Mouse (Mus musculus) intestine, postnatal 0 days (tissue): ENCODE measurements around the gene Card6. TPM values are rescaled to one million over a fixed set of nuclear protein-coding genes. Genes with fewer than 3 reads are reported as not detected.
A peak's percentile ranks its signal among the peaks of the same experiment; 100 is the strongest.

Source experiments
- ATAC-seq: fragments of 200-750 bp; cut with Nextera tagmentation; 2 replicates; pipeline ENCODE4 v1.8.0; 2017; ENCODE audit warnings: mild to moderate bottlenecking, moderate TSS enrichment, moderate library complexity
- H3K27ac ChIP-seq: fragments of 300-500 bp; sonication (generic); 2 replicates; pipeline ENCODE4 v1.5.1; 2014; ENCODE audit warnings: mild to moderate bottlenecking, low read depth, low read length, moderate library complexity
- H3K27me3 ChIP-seq: fragments of 300-500 bp; sonication (generic); replicated peaks from 2 replicates; pipeline ENCODE4 v1.6.1; 2014; ENCODE audit warnings: low read length, mixed read lengths; ENCODE audit not compliant: control insufficient read depth, insufficient read depth
- H3K36me3 ChIP-seq: fragments of 300-500 bp; sonication (generic); 2 replicates; pipeline ENCODE4 v1.6.1; 2014; ENCODE audit warnings: mild to moderate bottlenecking, moderate library complexity; ENCODE audit not compliant: control insufficient read depth, insufficient read depth
- H3K4me1 ChIP-seq: fragments of 300-500 bp; sonication (generic); replicated peaks from 2 replicates; pipeline ENCODE4 v1.6.1; 2014; ENCODE audit warnings: antibody characterized with exemption, low read length, mixed read lengths; ENCODE audit not compliant: control insufficient read depth, insufficient read depth
- H3K4me2 ChIP-seq: fragments of 300-500 bp; sonication (generic); replicated peaks from 2 replicates; pipeline ENCODE4 v1.6.1; 2014; ENCODE audit warnings: low read depth, mild to moderate bottlenecking, moderate library complexity
- H3K4me3 ChIP-seq: fragments of 300-500 bp; sonication (generic); 2 replicates; pipeline ENCODE4 v1.5.1; 2014; ENCODE audit warnings: low read depth, low read length
- H3K9ac ChIP-seq: fragments of 300-500 bp; sonication (generic); 2 replicates; pipeline ENCODE4 v1.6.1; 2014; ENCODE audit warnings: mild to moderate bottlenecking, low read depth, low read length
- H3K9me3 ChIP-seq: fragments of 300-500 bp; sonication (generic); 2 replicates; pipeline ENCODE4 v1.6.1; 2016; ENCODE audit warnings: mixed run types; ENCODE audit not compliant: control insufficient read depth
- CTCF ChIP-seq: sonication (generic); IDR thresholded peaks from 2 replicates; pipeline ENCODE4 v1.5.1; 2016; ENCODE audit warnings: low read depth, mild to moderate bottlenecking, control low read depth, antibody characterized with exemption, moderate library complexity
- WGBS: fragments of 180-500 bp; shearing (Covaris S2); extraction: QIAGEN DNeasy Blood & Tissue Kit; methylation state at CpG from one replicate; pipeline ENCODE4 v1.1.7; 2014; 5-methylcytosine and 5-hydroxymethylcytosine counted together
- polyA plus RNA-seq: library from polyadenylated mRNA; unstranded; fragments of >200 nt; fragmentation: Nextera tagmentation; extraction: Ambion mirVana; gene quantifications from 2 replicates; pipeline ENCODE4 v1.2.1, GENCODE M21; 2015

The Card6 gene
- polyA plus RNA-seq, 1 experiment from 2014 or later = 2.1 TPM

DNA sequence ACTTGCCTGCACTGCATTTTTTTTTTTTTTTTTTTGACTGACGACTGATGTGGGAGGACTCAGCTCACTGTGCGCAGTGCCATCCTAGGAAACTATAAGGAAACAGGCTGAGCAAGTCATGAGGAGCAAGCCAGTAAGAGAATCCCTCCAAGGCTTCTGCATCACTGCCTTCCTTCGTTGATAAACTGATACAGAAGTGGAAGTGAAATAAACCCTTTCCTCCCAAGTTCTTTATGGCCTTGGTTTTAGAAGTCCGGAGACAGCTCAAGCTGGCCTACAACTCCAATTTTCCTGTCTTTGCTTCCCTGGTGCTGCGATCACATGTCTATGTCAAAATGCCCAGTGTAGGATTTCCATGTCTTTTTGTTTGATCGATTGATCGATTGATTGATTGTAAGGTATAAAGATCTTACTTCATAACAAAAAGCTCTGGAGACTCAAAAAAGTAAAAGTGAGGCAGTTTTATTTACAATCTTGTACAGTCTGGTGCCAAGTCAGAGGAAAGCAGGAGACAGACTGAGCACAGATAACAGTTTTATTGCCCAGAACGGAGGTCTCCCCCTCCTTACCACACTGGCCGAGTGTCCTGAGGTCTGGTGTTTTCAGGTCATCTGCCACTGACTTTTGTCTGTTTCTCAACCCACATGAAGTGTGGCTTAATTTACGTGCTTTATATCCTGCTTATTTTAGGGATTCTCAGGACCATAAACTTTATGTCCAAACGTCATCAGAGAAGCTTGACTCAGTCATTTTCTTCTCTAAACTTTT, 12.6 kb downstream of the Card6 start:
- Histone ChIP-seq H3K4me3 (no peak overlapping the region), H3K4me1 (no peaks in the 10 kb centered on the region), H3K9ac (no peak overlapping the region), H3K36me3 (peaks cover 13% of the 10 kb centered on the region), H3K27me3 (no peaks in the 10 kb centered on the region), H3K9me3 (no peaks in the 10 kb centered on the region), H3K27ac (no peak overlapping the region), H3K4me2 (no peak overlapping the region)
- TF ChIP-seq CTCF = no peak
- 66% methylated on average over 11 of the region's 11 CpGs for WGBS
- ATAC-seq = no peak

DNA sequence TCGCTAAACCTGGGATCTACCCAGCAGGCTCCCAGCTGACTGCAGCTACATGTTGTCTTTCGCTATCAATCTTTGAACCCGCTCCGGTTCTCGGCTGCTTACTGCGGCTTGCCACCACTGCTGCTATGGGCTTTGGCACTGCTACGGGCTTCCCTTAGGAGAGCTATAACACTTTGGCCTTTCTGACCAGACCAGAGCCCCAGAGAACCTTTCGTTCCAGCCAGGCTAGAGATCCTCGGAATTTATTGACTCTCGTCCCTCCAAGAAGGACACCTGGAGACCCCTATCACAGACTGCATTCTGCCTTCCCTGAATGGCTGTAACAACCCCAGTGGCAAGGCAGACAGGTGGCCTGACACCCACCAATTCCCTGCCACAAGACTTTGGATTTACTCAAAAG, 18.2 kb downstream of the Card6 start:
- no peaks in the 10 kb centered on the region for H3K4me1 ChIP-seq
- no peak for TF ChIP-seq CTCF
- no peak for ATAC-seq
- 85% methylated on average over 10 of the region's 10 CpGs for WGBS
- H3K9ac ChIP-seq = no peak overlapping the region
- H3K9me3 ChIP-seq = no peaks in the 10 kb centered on the region
- no peak overlapping the region for H3K4me2 ChIP-seq
- no peaks in the 10 kb centered on the region for H3K27me3 ChIP-seq
- H3K27ac ChIP-seq = no peak overlapping the region
- H3K36me3 ChIP-seq = no peaks in the 10 kb centered on the region
- H3K4me3 ChIP-seq = no peak overlapping the region

DNA sequence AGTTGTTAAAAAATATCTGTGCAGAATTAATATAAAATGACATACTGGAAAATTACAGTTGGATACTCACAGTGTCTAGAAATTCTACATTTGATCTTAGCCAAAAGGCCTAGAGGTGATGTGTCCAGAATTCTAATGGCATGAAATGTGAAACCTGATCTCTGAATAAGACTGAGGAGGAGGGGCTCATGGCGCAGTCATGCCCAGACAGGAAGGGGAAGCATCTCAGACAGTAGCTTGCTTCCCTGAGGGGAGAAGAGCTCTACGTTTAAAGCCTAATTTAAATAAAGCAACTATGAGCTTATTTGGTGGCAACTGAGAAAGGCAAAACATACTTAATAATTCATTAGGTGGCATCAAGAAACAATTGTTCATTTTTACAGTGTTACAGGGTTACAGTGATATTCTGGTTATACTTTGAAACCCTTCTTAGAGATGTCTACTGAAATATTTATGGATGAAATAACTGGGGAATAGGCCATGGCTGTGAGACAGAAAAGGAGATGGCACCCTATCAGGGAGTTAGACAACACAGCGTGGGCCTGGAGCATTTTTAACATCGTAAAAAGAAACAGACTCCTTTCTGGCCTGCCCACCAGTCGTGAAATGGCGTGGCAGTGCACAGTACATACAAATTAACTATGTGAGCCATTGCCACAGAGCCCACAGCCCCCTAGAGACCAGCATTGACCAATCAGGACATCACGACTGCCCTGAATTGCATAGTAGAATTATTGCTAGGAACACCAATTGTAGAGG, 19.3 kb downstream of the Card6 start:
- Histone ChIP-seq H3K27me3 (no peaks in the 10 kb centered on the region), H3K4me2 (no peak overlapping the region), H3K9me3 (no peaks in the 10 kb centered on the region), H3K27ac (no peak overlapping the region), H3K9ac (no peak overlapping the region), H3K4me3 (no peak overlapping the region), H3K4me1 (no peaks in the 10 kb centered on the region), H3K36me3 (no peaks in the 10 kb centered on the region)
- no peak for ATAC-seq
- WGBS = 72% methylated on average over 7 of the region's 7 CpGs
- TF ChIP-seq CTCF = no peak

GRCm38 (mm10) chr15:5086162-5086561, 22.2 kb downstream of the Card6 start:
- 13% methylated on average over 2 of the region's 2 CpGs for WGBS
- TF ChIP-seq CTCF = peak; percentile 67
- Histone ChIP-seq H3K36me3 (no peaks in the 10 kb centered on the region), H3K9ac (no peak overlapping the region), H3K4me1 (no peaks in the 10 kb centered on the region), H3K4me3 (no peak overlapping the region), H3K4me2 (no peak overlapping the region), H3K27me3 (no peaks in the 10 kb centered on the region), H3K27ac (no peak overlapping the region), H3K9me3 (no peaks in the 10 kb centered on the region)
- ATAC-seq = no peak

DNA sequence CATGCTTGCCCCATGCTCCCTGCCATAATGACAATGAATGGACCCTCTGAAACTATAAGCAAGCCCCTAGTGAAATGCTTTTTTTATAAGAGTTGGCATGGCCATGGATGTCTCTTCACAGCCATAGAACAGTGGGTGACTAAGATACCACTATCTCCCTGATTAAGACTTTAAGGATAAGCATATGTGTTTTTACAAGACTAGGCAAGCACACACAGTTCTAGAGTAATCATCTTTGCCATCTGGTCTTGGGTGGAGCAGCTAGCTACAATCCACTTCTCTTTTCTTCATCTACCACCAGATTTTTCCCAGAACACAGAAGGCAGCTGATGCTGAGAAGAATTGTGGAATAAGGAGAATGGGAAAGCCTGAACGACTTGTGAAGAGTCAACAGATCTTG, 27.1 kb downstream of the Card6 start:
- no peak overlapping the region for H3K4me3 ChIP-seq
- no peak overlapping the region for H3K27ac ChIP-seq
- no peak for ATAC-seq
- no peaks in the 10 kb centered on the region for H3K27me3 ChIP-seq
- H3K36me3 ChIP-seq = no peaks in the 10 kb centered on the region
- no peak overlapping the region for H3K9ac ChIP-seq
- no peak overlapping the region for H3K4me2 ChIP-seq
- no peaks in the 10 kb centered on the region for H3K4me1 ChIP-seq
- no peaks in the 10 kb centered on the region for H3K9me3 ChIP-seq
- 78% methylated on average over 1 of the region's 1 CpGs for WGBS
- no peak for TF ChIP-seq CTCF

GRCm38 (mm10) chr15:5068801-5069518, 39.4 kb downstream of the Card6 start:
- 59% methylated on average over 15 of the region's 15 CpGs for WGBS
- H3K4me1 ChIP-seq = no peaks in the 10 kb centered on the region
- H3K4me2 ChIP-seq = no peak overlapping the region
- H3K9me3 ChIP-seq = no peaks in the 10 kb centered on the region
- TF ChIP-seq CTCF = peak; percentile 83
- H3K9ac ChIP-seq = no peak overlapping the region
- H3K36me3 ChIP-seq = no peaks in the 10 kb centered on the region
- ATAC-seq = no peak
- H3K27ac ChIP-seq = no peak overlapping the region
- H3K4me3 ChIP-seq = no peak overlapping the region
- H3K27me3 ChIP-seq = no peaks in the 10 kb centered on the region
